Mouse (Mus musculus): ENCODE measurements around the gene Gm21861. TPM values are rescaled to one million over a fixed set of nuclear protein-coding genes. Genes with fewer than 3 reads are reported as not detected.

Gene Gm21861
- polyA plus RNA-seq (2021; fragmentation: Nextera tagmentation) = not detected in 2 replicates
- long read RNA-seq, experiment 1 = 0 reads
- long read RNA-seq, experiment 2 = 0 reads

GRCm38 (mm10) chrY:58814497-58814896, at the start of gene Gm21861:
TSS of gene Gm21861 (minus strand) at chrY:58814597.

